Mouse (Mus musculus): Measurements from ENCODE around the gene Kdelc2. TPM values are rescaled to one million over a fixed set of nuclear protein-coding genes. Genes with fewer than 3 reads are reported as not detected.

Kdelc2 gene
- total and polyA plus RNA-seq, 2 experiments from 2014 or later: 5.9 to 7.0 TPM

DNA sequence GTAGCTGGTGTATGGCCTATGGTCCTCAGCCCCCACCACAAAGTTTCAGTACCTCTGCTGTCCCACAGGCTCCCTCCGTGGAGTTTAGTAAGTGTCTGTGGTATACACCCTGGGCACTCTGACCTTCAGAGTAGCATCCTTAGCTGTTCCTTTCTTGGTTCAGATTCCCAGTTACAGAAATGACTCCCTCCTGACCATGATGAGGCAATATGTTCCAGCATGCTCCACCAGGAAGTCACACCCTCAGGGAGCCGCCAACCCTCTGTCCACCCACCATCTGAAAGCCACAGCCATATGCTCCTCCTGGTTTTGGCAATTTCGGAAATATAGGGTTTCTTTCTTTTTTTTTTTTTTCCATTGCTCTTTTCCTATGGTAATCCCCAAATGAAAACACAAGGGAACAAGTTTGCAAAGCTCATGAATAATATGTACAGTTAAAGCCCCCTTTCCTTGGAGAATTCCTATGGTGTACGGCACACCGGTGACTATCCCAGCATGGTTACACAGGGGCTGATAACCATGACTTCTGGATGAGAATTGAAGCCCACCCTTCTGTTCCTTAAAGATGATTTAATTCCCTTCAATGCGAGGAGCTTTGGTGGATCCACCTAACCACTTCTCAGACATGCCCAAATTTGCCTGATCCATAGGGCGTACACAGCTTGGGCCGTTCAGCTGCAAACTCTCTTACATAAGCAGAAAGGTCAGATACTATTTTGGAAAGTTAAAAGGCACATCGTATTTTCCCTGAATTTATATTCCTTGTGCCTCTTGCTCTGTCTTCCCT lies 39.0 kb upstream of the Kdelc2 start:
- Histone ChIP-seq H3K27me3 (ENCODE audit: insufficient read depth, low read length) (no peaks in the 10 kb centered on the region), H3K9ac (replicated peaks; ENCODE audit: low read length, poor library complexity, severe bottlenecking) (no peak overlapping the region), H3K4me1 (ENCODE audit: insufficient read depth, low read length) (no peaks in the 10 kb centered on the region), H3K27ac (ENCODE audit: low read depth, low read length) (no peak overlapping the region), H3K36me3 (ENCODE audit: insufficient read depth, low read length) (no peaks in the 10 kb centered on the region), H3K9me3 (ENCODE audit: low read length) (no peaks in the 10 kb centered on the region), H3K4me2 (ENCODE audit: low read depth, low read length, poor library complexity, severe bottlenecking) (no peak overlapping the region), H3K4me3 (ENCODE audit: low read depth, low read length) (no peak overlapping the region)
- TF ChIP-seq CTCF (IDR thresholded peaks at IDR 0.05): no peak
- WGBS: 89% methylated on average over 9 of the region's 9 CpGs
- DNase-seq (ENCODE audit: low spot score): no peak
- no peak for ATAC-seq (ENCODE audit: low FRiP score)

DNA sequence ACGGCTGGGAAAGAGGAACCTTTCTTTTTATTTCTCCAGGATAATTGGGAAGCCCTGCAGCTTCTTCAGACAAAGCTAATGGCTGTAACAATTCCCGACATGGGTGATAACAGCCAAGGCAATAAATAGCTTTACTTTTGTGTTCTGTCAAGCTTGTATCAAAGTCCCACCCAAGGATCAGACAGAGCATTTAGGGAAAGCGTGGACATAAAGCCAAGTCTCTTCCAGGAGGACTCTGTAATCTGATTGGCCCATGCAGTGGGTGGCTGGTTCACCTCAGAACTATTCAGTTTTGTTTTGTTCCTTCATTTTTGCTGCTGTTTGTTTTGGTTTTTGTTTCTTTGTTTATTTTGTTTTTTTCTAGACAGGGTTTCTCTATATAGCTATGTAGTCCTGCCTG lies 38.1 kb upstream of the Kdelc2 start:
- Histone ChIP-seq H3K9me3 (ENCODE audit: low read length) (0 out of 2 replicates have a peak, but pooled peaks cover 5% of the 10 kb centered on the region), H3K27ac (ENCODE audit: low read depth, low read length) (no peak overlapping the region), H3K4me3 (ENCODE audit: low read depth, low read length) (no peak overlapping the region), H3K4me1 (ENCODE audit: insufficient read depth, low read length) (no peaks in the 10 kb centered on the region), H3K36me3 (ENCODE audit: insufficient read depth, low read length) (no peaks in the 10 kb centered on the region), H3K4me2 (ENCODE audit: low read depth, low read length, poor library complexity, severe bottlenecking) (no peak overlapping the region), H3K27me3 (ENCODE audit: insufficient read depth, low read length) (no peaks in the 10 kb centered on the region), H3K9ac (replicated peaks; ENCODE audit: low read length, poor library complexity, severe bottlenecking) (no peak overlapping the region)
- WGBS: 63% methylated on average over 3 of the region's 3 CpGs
- TF ChIP-seq CTCF (IDR thresholded peaks at IDR 0.05): no peak
- ATAC-seq (ENCODE audit: low FRiP score): no peak
- DNase-seq (ENCODE audit: low spot score): no peak

DNA sequence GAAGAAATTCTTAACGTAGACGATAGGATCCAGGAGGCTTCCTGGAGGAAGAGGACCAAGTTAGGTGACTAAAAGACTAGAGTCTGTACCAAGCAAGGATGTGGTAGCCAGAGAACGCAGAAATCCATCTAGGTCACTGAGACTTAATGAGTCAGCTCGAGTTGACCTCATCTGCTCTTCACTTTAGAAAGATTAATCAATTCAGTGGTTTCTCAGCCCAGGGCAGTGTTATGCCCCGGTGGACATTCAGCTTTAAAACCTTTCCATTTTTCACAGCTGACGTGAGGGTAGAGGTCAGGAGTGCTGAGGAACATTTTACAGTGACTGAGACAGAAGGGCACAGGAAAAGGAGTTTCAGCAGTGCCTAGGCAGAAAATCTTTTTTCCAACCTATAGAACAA lies 37.4 kb upstream of the Kdelc2 start:
- no peak for ATAC-seq (ENCODE audit: low FRiP score)
- WGBS: 69% methylated on average over 6 of the region's 6 CpGs
- H3K4me3 ChIP-seq (ENCODE audit: low read depth, low read length): no peak overlapping the region

GRCm38 (mm10) chr9:53349211-53349610 lies 34.6 kb upstream of the Kdelc2 start:
- WGBS: 89% methylated on average over 1 of the region's 1 CpGs
- H3K4me2 ChIP-seq (ENCODE audit: low read depth, low read length, poor library complexity, severe bottlenecking): no peak overlapping the region
- 0 out of 2 replicates have a peak, but pooled peaks cover 5% of the 10 kb centered on the region for H3K9me3 ChIP-seq (ENCODE audit: low read length)
- no peak overlapping the region for H3K4me3 ChIP-seq (ENCODE audit: low read depth, low read length)
- ATAC-seq (ENCODE audit: low FRiP score) (no peak), DNase-seq (ENCODE audit: low spot score) (no peak)
- H3K4me1 ChIP-seq (ENCODE audit: insufficient read depth, low read length): no peaks in the 10 kb centered on the region
- no peaks in the 10 kb centered on the region for H3K27me3 ChIP-seq (ENCODE audit: insufficient read depth, low read length)
- no peaks in the 10 kb centered on the region for H3K36me3 ChIP-seq (ENCODE audit: insufficient read depth, low read length)
- TF ChIP-seq CTCF (IDR thresholded peaks at IDR 0.05): no peak
- no peak overlapping the region for H3K9ac ChIP-seq (replicated peaks; ENCODE audit: low read length, poor library complexity, severe bottlenecking)
- H3K27ac ChIP-seq (ENCODE audit: low read depth, low read length): no peak overlapping the region

More for the DNA sequence above, 37.4 kb upstream of the Kdelc2 start:
- no peaks in the 10 kb centered on the region for H3K4me1 ChIP-seq (ENCODE audit: insufficient read depth, low read length)
- H3K27me3 ChIP-seq (ENCODE audit: insufficient read depth, low read length): no peaks in the 10 kb centered on the region
- no peak overlapping the region for H3K4me2 ChIP-seq (ENCODE audit: low read depth, low read length, poor library complexity, severe bottlenecking)
- no peak for TF ChIP-seq CTCF (IDR thresholded peaks at IDR 0.05)
- no peak for DNase-seq (ENCODE audit: low spot score)
- no peaks in the 10 kb centered on the region for H3K36me3 ChIP-seq (ENCODE audit: insufficient read depth, low read length)
- H3K9me3 ChIP-seq (ENCODE audit: low read length): 0 out of 2 replicates have a peak, but pooled peaks cover 5% of the 10 kb centered on the region
- H3K27ac ChIP-seq (ENCODE audit: low read depth, low read length): no peak overlapping the region
- H3K9ac ChIP-seq (replicated peaks; ENCODE audit: low read length, poor library complexity, severe bottlenecking): no peak overlapping the region

GRCm38 (mm10) chr9:53350331-53350730 lies 33.5 kb upstream of the Kdelc2 start:
- Histone ChIP-seq H3K4me2 (ENCODE audit: low read depth, low read length, poor library complexity, severe bottlenecking) (no peak overlapping the region), H3K27ac (ENCODE audit: low read depth, low read length) (no peak overlapping the region), H3K36me3 (ENCODE audit: insufficient read depth, low read length) (no peaks in the 10 kb centered on the region), H3K9ac (replicated peaks; ENCODE audit: low read length, poor library complexity, severe bottlenecking) (no peak overlapping the region), H3K4me3 (ENCODE audit: low read depth, low read length) (no peak overlapping the region), H3K4me1 (ENCODE audit: insufficient read depth, low read length) (no peaks in the 10 kb centered on the region), H3K27me3 (ENCODE audit: insufficient read depth, low read length) (no peaks in the 10 kb centered on the region), H3K9me3 (ENCODE audit: low read length) (0 out of 2 replicates have a peak, but pooled peaks cover 5% of the 10 kb centered on the region)
- TF ChIP-seq CTCF (IDR thresholded peaks at IDR 0.05): no peak
- no peak for ATAC-seq (ENCODE audit: low FRiP score)
- no peak for DNase-seq (ENCODE audit: low spot score)
- 89% methylated on average over 2 of the region's 2 CpGs for WGBS

DNA sequence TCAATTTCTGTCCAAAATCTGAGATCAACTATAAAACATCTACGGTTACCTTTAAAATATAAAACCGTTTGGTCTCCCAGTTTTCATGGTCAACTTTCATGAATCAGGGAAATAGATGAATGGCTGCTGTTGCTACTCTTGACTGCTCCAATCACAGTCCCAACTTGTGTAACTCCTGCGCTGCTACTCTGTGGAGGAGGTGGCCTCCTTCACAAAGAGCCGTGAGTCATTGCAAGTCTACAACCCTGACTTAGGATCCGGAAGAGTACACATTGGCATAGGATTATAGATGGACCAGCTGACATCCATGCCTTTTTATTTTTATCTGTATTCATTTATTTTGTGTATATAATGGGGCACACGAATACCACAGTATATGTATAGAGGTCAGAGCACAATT lies 31.9 kb upstream of the Kdelc2 start:
- Histone ChIP-seq H3K4me2 (ENCODE audit: low read depth, low read length, poor library complexity, severe bottlenecking) (no peak overlapping the region), H3K27me3 (ENCODE audit: insufficient read depth, low read length) (no peaks in the 10 kb centered on the region), H3K9ac (replicated peaks; ENCODE audit: low read length, poor library complexity, severe bottlenecking) (no peak overlapping the region), H3K4me1 (ENCODE audit: insufficient read depth, low read length) (no peaks in the 10 kb centered on the region), H3K27ac (ENCODE audit: low read depth, low read length) (no peak overlapping the region), H3K36me3 (ENCODE audit: insufficient read depth, low read length) (no peaks in the 10 kb centered on the region), H3K9me3 (ENCODE audit: low read length) (0 out of 2 replicates have a peak, but pooled peaks cover 5% of the 10 kb centered on the region), H3K4me3 (ENCODE audit: low read depth, low read length) (no peak overlapping the region)
- DNase-seq (ENCODE audit: low spot score): no peak
- ATAC-seq (ENCODE audit: low FRiP score): no peak
- WGBS: 91% methylated on average over 6 of the region's 6 CpGs
- TF ChIP-seq CTCF (IDR thresholded peaks at IDR 0.05): no peak

Data from midbrain, postnatal 0 days (tissue).